Mouse (Mus musculus) limb, embryonic 12.5 days (tissue): ENCODE measurements around the gene Stim1. TPM values are rescaled to one million over a fixed set of nuclear protein-coding genes. Genes with fewer than 3 reads are reported as not detected.

Source experiments
- ATAC-seq: fragments of 200-750 bp; cut with Nextera tagmentation; 2 replicates; pipeline ENCODE4 v1.8.0; 2017; ENCODE audit warnings: low read depth, moderate TSS enrichment; ENCODE audit not compliant: insufficient number of reproducible peaks, insufficient read depth, low FRiP score, low TSS enrichment
- H3K27ac ChIP-seq: fragments of 300-500 bp; sonication (generic); 2 replicates; pipeline ENCODE4 v1.5.1; 2016; ENCODE audit warnings: mild to moderate bottlenecking, moderate library complexity
- H3K27me3 ChIP-seq: fragments of 300-500 bp; sonication (generic); 2 replicates; pipeline ENCODE4 v1.6.1; 2016; ENCODE audit warnings: mild to moderate bottlenecking, moderate library complexity
- H3K36me3 ChIP-seq: fragments of 300-500 bp; sonication (generic); 2 replicates; pipeline ENCODE4 v1.6.1; 2016; ENCODE audit warnings: mild to moderate bottlenecking, moderate library complexity
- H3K4me1 ChIP-seq: fragments of 300-500 bp; sonication (generic); replicated peaks from 2 replicates; pipeline ENCODE4 v1.6.1; 2016
- H3K4me2 ChIP-seq: fragments of 300-500 bp; sonication (generic); 2 replicates; pipeline ENCODE4 v1.6.1; 2016; ENCODE audit warnings: mild to moderate bottlenecking, moderate library complexity
- H3K4me3 ChIP-seq: fragments of 300-500 bp; sonication (generic); replicated peaks from 2 replicates; pipeline ENCODE4 v1.5.1; 2016; ENCODE audit warnings: mild to moderate bottlenecking
- H3K9ac ChIP-seq: fragments of 300-500 bp; sonication (generic); replicated peaks from 2 replicates; pipeline ENCODE4 v1.6.1; 2016; ENCODE audit warnings: mild to moderate bottlenecking, moderate library complexity
- H3K9me3 ChIP-seq: fragments of 300-500 bp; sonication (generic); 2 replicates; pipeline ENCODE4 v1.6.1; 2016; ENCODE audit warnings: mild to moderate bottlenecking, moderate library complexity
- WGBS: fragments of 180-500 bp; shearing (Covaris S2); methylation state at CpG from one replicate; pipeline ENCODE4 v1.1.7; 2016; 5-methylcytosine and 5-hydroxymethylcytosine counted together
- polyA plus RNA-seq: library from polyadenylated mRNA; unstranded; fragments of >200 nt; fragmentation: Nextera tagmentation; extraction: Ambion mirVana; gene quantifications from 2 replicates; pipeline ENCODE4 v1.2.1, GENCODE M21; 2016

The Stim1 gene
- polyA plus RNA-seq, 1 experiment from 2014 or later = 17.7 TPM

- H3K4me3 ChIP-seq = no peak overlapping the region
- ATAC-seq = no peak
- no peaks in the 10 kb centered on the region for H3K27me3 ChIP-seq
- H3K36me3 ChIP-seq = peaks cover 69% of the 10 kb centered on the region
- H3K9me3 ChIP-seq = no peaks in the 10 kb centered on the region
- no peak overlapping the region for H3K9ac ChIP-seq
- WGBS = 89% methylated on average over 9 of the region's 9 CpGs
- peaks cover 20% of the 10 kb centered on the region for H3K4me1 ChIP-seq
- no peak overlapping the region for H3K4me2 ChIP-seq
- no peak overlapping the region for H3K27ac ChIP-seq
Measured at GRCm38 (mm10) chr7:102446438-102446837, 178.8 kb downstream of the Stim1 start.

GRCm38 (mm10) chr7:102458618-102459380 is 191.2 kb downstream of the Stim1 start:
- no peaks in the 10 kb centered on the region for H3K4me1 ChIP-seq
- peaks cover 96% of the 10 kb centered on the region for H3K36me3 ChIP-seq
- no peak for ATAC-seq
- H3K4me3 ChIP-seq = no peak overlapping the region
- H3K27ac ChIP-seq = no peak overlapping the region
- H3K27me3 ChIP-seq = no peaks in the 10 kb centered on the region
- WGBS = 93% methylated on average over 5 of the region's 5 CpGs
- H3K9me3 ChIP-seq = no peaks in the 10 kb centered on the region
- H3K9ac ChIP-seq = no peak overlapping the region
- H3K4me2 ChIP-seq = no peak overlapping the region

- Histone ChIP-seq H3K4me2 (no peak overlapping the region), H3K27me3 (no peaks in the 10 kb centered on the region), H3K4me3 (no peak overlapping the region), H3K27ac (no peak overlapping the region), H3K9ac (no peak overlapping the region), H3K36me3 (peaks cover 80% of the 10 kb centered on the region), H3K9me3 (no peaks in the 10 kb centered on the region), H3K4me1 (no peaks in the 10 kb centered on the region)
- no peak for ATAC-seq
- 93% methylated on average over 8 of the region's 8 CpGs for WGBS
Measured at GRCm38 (mm10) chr7:102467566-102467965, 200.0 kb downstream of the Stim1 start.

- Histone ChIP-seq H3K4me3 (no peak overlapping the region), H3K4me2 (no peak overlapping the region), H3K9me3 (no peaks in the 10 kb centered on the region), H3K36me3 (peaks cover 31% of the 10 kb centered on the region), H3K4me1 (no peaks in the 10 kb centered on the region), H3K9ac (no peak overlapping the region), H3K27me3 (no peaks in the 10 kb centered on the region), H3K27ac (no peak overlapping the region)
- 45% methylated on average over 5 of the region's 5 CpGs for WGBS
- no peak for ATAC-seq
Measured at GRCm38 (mm10) chr7:102472675-102473074, 205.1 kb downstream of the Stim1 start.

GRCm38 (mm10) chr7:102476601-102477000 is 209.0 kb downstream of the Stim1 start:
- 90% methylated on average over 5 of the region's 5 CpGs for WGBS
- no peak overlapping the region for H3K4me3 ChIP-seq
- no peak overlapping the region for H3K9ac ChIP-seq
- H3K9me3 ChIP-seq = no peaks in the 10 kb centered on the region
- H3K27ac ChIP-seq = no peak overlapping the region
- H3K4me1 ChIP-seq = no peaks in the 10 kb centered on the region
- ATAC-seq = no peak
- no peak overlapping the region for H3K4me2 ChIP-seq
- H3K27me3 ChIP-seq = no peaks in the 10 kb centered on the region
- H3K36me3 ChIP-seq = no peaks in the 10 kb centered on the region

- no peaks in the 10 kb centered on the region for H3K4me1 ChIP-seq
- H3K9ac ChIP-seq = no peak overlapping the region
- H3K4me3 ChIP-seq = no peak overlapping the region
- no peak for ATAC-seq
- no peaks in the 10 kb centered on the region for H3K9me3 ChIP-seq
- 82% methylated on average over 11 of the region's 11 CpGs for WGBS
- no peaks in the 10 kb centered on the region for H3K27me3 ChIP-seq
- no peak overlapping the region for H3K27ac ChIP-seq
- H3K36me3 ChIP-seq = no peaks in the 10 kb centered on the region
- no peak overlapping the region for H3K4me2 ChIP-seq
Measured at GRCm38 (mm10) chr7:102477377-102477776, 209.8 kb downstream of the Stim1 start.

- Histone ChIP-seq H3K9me3 (no peaks in the 10 kb centered on the region), H3K36me3 (no peaks in the 10 kb centered on the region), H3K4me2 (no peak overlapping the region), H3K9ac (no peak overlapping the region), H3K27ac (no peak overlapping the region), H3K4me1 (no peaks in the 10 kb centered on the region), H3K4me3 (no peak overlapping the region), H3K27me3 (no peaks in the 10 kb centered on the region)
- WGBS = 85% methylated on average over 4 of the region's 4 CpGs
- no peak for ATAC-seq
Measured at GRCm38 (mm10) chr7:102478425-102478824, 210.8 kb downstream of the Stim1 start.

GRCm38 (mm10) chr7:102478926-102479325 is 211.3 kb downstream of the Stim1 start:
- Histone ChIP-seq H3K4me2 (no peak overlapping the region), H3K9me3 (no peaks in the 10 kb centered on the region), H3K4me3 (no peak overlapping the region), H3K4me1 (no peaks in the 10 kb centered on the region), H3K27me3 (no peaks in the 10 kb centered on the region), H3K36me3 (no peaks in the 10 kb centered on the region), H3K9ac (no peak overlapping the region), H3K27ac (no peak overlapping the region)
- no peak for ATAC-seq
- WGBS = 60% methylated on average over 3 of the region's 3 CpGs

GRCm38 (mm10) chr7:102479368-102480078 is 211.9 kb downstream of the Stim1 start:
- Histone ChIP-seq H3K4me3 (no peak overlapping the region), H3K27me3 (no peaks in the 10 kb centered on the region), H3K36me3 (no peaks in the 10 kb centered on the region), H3K9ac (no peak overlapping the region), H3K27ac (no peak overlapping the region), H3K9me3 (no peaks in the 10 kb centered on the region), H3K4me2 (no peak overlapping the region), H3K4me1 (no peaks in the 10 kb centered on the region)
- WGBS = 74% methylated on average over 5 of the region's 5 CpGs
- no peak for ATAC-seq

GRCm38 (mm10) chr7:102480821-102481220 is 213.2 kb downstream of the Stim1 start:
- no peak for ATAC-seq
- Histone ChIP-seq H3K27ac (no peak overlapping the region), H3K4me2 (no peak overlapping the region), H3K27me3 (no peaks in the 10 kb centered on the region), H3K9me3 (no peaks in the 10 kb centered on the region), H3K4me3 (no peak overlapping the region), H3K4me1 (no peaks in the 10 kb centered on the region), H3K36me3 (no peaks in the 10 kb centered on the region), H3K9ac (no peak overlapping the region)
- 89% methylated on average over 4 of the region's 4 CpGs for WGBS

GRCm38 (mm10) chr7:102481579-102481978 is 214.0 kb downstream of the Stim1 start, which contains the start of gene Olfr543:
Gene Olfr543 (minus strand): TSS chr7:102481679.
- no peak within 1 kb of the TSS for H3K27ac ChIP-seq
- H3K9ac ChIP-seq = no peak within 1 kb of the TSS
- H3K9me3 ChIP-seq = no peaks in the 10 kb centered on the region
- H3K36me3 ChIP-seq = no peaks in the 10 kb centered on the region
- H3K4me3 ChIP-seq = no peak within 1 kb of the TSS
- no peaks in the 10 kb centered on the region for H3K27me3 ChIP-seq
- H3K4me1 ChIP-seq = no peaks in the 10 kb centered on the region
- H3K4me2 ChIP-seq = no peak within 1 kb of the TSS
- no peak for ATAC-seq
- 92% methylated on average over 4 of the region's 4 CpGs for WGBS
